Mouse (Mus musculus) cerebellum, adult 2 months (tissue): ENCODE measurements at regions not wholly inside any gene's neighbourhood (a gene's known extent, or its start where the extent isn't known, plus 50 kb on each side); places are given as distances from the start of the nearest gene placed in this dataset.

Experiments
- CTCF ChIP-seq: fragments of 200-500 bp; IDR thresholded peaks from 2 replicates; pipeline ENCODE4 v1.5.1; 2011; ENCODE audit warnings: low read depth, mild to moderate bottlenecking, control low read depth, low read length, moderate library complexity, borderline replicate concordance; ENCODE audit not compliant: insufficient read depth
- POLR2A ChIP-seq: fragments of 200-500 bp; IDR thresholded peaks from 2 replicates; pipeline ENCODE4 v1.6.1; 2011; ENCODE audit warnings: low read length, control low read depth, borderline replicate concordance; ENCODE audit not compliant: insufficient read depth

GRCm38 (mm10) chr10:44603461-44603860 lies 75.2 kb upstream of the Prdm1 start:
- TF ChIP-seq POLR2A (no peak), CTCF (no peak)
